Mouse (Mus musculus): ENCODE results near the gene Rab11fip2. TPM values are rescaled to one million over a fixed set of nuclear protein-coding genes. Genes with fewer than 3 reads are reported as not detected.

Gene Rab11fip2
- polyA plus RNA-seq, 1 experiment from 2014 or later = 5.3 TPM

DNA sequence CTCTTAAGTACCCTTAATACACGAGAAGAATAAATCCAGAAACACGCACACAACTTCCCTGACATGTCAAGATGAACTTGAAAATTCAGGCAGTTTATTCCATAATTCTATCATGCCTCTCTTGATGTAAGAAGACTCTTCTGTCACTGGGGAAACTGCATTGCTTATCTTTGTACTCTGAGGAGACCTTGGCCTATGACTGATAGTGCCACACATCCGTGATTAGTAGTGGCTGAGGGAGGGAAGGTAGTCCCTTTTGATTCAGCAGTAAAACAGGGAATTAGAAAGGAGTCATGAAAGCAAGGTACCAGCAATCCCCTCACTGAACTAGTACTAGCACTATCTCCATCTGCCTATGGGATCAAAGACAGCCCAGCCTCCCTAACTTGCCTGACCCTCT lies 22.6 kb downstream of the Rab11fip2 start:
- Histone ChIP-seq H3K27me3 (ENCODE audit: control insufficient read depth, insufficient read depth, low read length) (no peaks in the 10 kb centered on the region), H3K9ac (ENCODE audit: low read length) (no peak overlapping the region), H3K4me2 (ENCODE audit: low read depth, low read length, severe bottlenecking) (no peak overlapping the region), H3K4me1 (replicated peaks; ENCODE audit: control insufficient read depth, insufficient read depth, low read length) (0 out of 2 replicates have a peak, but pooled peaks cover 2% of the 10 kb centered on the region), H3K9me3 (ENCODE audit: control insufficient read depth, low read length) (no peaks in the 10 kb centered on the region), H3K4me3 (ENCODE audit: low read depth, low read length) (no peak overlapping the region), H3K27ac (ENCODE audit: low read depth, low read length) (no peak overlapping the region), H3K36me3 (ENCODE audit: control insufficient read depth, insufficient read depth, low read length) (no peaks in the 10 kb centered on the region; the same call in 1 of the 2 replicates)
- ATAC-seq (replicated peaks; ENCODE audit: low FRiP score) = no peak
- WGBS = 82% methylated on average over 3 of the region's 3 CpGs
- no peak for DNase-seq (ENCODE audit: low spot score)

DNA sequence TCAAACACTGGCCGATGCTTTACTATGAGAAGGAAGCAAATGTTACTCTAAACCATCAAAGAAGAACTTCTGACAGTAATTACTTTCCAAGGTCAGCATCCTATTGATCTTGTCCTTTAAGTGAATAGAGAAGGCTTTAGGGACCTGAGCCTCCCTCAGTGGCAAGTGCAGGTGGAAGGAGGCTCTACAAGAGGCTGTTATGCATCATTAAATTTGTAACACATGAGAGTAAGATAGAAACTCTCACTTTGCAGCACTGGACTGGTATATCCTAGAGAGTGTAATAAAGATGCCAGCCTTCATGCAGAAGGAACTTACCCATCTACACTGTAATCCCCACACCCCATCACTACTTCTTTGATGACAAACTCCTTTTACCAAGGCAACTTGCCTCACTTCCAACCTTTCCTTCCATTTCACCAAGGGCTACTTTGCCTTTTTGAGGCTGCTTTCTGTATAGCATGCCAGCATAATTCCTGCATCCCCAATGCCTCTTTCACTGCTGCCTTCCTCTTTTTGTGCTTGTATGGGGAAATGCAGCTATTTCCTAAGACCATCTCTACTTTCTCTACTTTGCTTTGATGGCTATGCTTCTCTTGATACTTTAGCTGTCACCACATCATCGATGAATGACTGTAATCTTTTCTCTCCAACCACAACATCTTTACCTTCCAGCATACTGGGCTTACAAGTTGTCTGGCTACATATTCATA lies 25.4 kb downstream of the Rab11fip2 start:
- Histone ChIP-seq H3K4me1 (replicated peaks; ENCODE audit: control insufficient read depth, insufficient read depth, low read length) (0 out of 2 replicates have a peak, but pooled peaks cover 4% of the 10 kb centered on the region), H3K4me3 (ENCODE audit: low read depth, low read length) (no peak overlapping the region), H3K9me3 (ENCODE audit: control insufficient read depth, low read length) (no peaks in the 10 kb centered on the region), H3K27me3 (ENCODE audit: control insufficient read depth, insufficient read depth, low read length) (no peaks in the 10 kb centered on the region), H3K9ac (ENCODE audit: low read length) (no peak overlapping the region), H3K4me2 (ENCODE audit: low read depth, low read length, severe bottlenecking) (no peak overlapping the region), H3K36me3 (ENCODE audit: control insufficient read depth, insufficient read depth, low read length) (no peaks in the 10 kb centered on the region; the same call in 1 of the 2 replicates), H3K27ac (ENCODE audit: low read depth, low read length) (no peak overlapping the region)
- no peak for ATAC-seq (replicated peaks; ENCODE audit: low FRiP score)
- WGBS = 86% methylated on average over 2 of the region's 2 CpGs
- no peak for DNase-seq (ENCODE audit: low spot score)

DNA sequence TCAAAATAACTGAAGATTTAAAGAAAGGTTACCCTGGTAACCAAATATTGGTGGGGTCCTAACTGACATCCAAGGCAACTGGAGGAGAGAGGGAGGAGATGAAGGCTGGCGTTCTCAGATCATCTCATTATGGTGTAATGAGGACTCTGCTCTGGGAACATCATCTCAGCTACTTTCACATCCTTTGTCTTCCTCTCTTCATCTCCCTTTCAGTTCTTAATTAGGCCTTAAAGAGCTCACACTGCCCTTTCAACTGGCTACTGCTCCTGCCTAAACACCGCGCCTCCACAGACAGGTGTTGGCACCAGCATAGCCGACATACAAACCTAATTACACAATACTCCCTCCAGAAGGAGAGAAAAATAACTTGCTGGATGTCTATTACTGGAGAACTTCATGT lies 31.9 kb downstream of the Rab11fip2 start:
- Histone ChIP-seq H3K9me3 (ENCODE audit: control insufficient read depth, low read length) (no peaks in the 10 kb centered on the region), H3K36me3 (ENCODE audit: control insufficient read depth, insufficient read depth, low read length) (no peaks in the 10 kb centered on the region), H3K4me1 (replicated peaks; ENCODE audit: control insufficient read depth, insufficient read depth, low read length) (0 out of 2 replicates have a peak, but pooled peaks cover 2% of the 10 kb centered on the region), H3K9ac (ENCODE audit: low read length) (no peak overlapping the region), H3K27me3 (ENCODE audit: control insufficient read depth, insufficient read depth, low read length) (no peaks in the 10 kb centered on the region), H3K4me3 (ENCODE audit: low read depth, low read length) (no peak overlapping the region), H3K4me2 (ENCODE audit: low read depth, low read length, severe bottlenecking) (no peak overlapping the region), H3K27ac (ENCODE audit: low read depth, low read length) (no peak overlapping the region)
- 21% methylated on average over 4 of the region's 4 CpGs for WGBS
- DNase-seq (ENCODE audit: low spot score) (peak; percentile 66), ATAC-seq (replicated peaks; ENCODE audit: low FRiP score) (peak; percentile 82)

DNA sequence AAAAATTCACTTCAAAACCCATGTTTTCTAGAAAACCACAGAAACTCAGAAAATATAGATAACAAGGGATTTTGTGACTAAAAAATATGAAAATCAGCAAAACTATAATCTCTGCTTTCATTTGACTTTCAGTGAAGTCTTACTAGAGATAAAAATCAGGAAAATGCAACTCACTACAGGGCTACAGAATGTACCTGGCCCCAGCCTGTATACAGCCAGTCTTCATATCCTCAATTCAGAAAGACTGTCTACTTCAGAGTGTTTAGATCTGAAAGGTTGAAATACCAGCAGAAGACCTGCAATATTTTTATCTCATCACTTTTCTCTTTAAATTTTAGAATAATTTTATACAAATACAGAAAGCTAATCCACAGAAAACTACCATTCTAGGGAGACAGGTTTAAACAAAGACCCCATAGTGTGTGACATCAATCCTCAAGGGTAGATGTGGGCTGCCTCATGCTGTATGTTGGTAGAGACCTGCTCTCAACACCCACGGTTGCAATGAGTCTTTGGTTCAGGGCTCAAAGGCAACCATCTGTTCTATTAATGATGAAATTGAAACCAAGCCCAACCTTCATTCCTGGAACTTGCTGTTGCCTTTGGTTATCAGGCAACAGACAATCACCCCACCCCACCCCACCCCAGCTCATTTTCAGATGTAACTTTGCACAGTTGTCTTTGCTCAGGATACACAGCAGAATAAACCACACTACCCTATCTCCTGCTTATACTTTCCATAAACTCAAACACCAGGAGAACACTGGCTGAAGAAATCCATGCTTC lies 38.0 kb downstream of the Rab11fip2 start:
- H3K36me3 ChIP-seq (ENCODE audit: control insufficient read depth, insufficient read depth, low read length) = no peaks in the 10 kb centered on the region
- 67% methylated on average over 1 of the region's 1 CpGs for WGBS
- H3K9ac ChIP-seq (ENCODE audit: low read length) = no peak overlapping the region
- DNase-seq (ENCODE audit: low spot score) = no peak
- H3K27ac ChIP-seq (ENCODE audit: low read depth, low read length) = no peak overlapping the region
- H3K4me1 ChIP-seq (replicated peaks; ENCODE audit: control insufficient read depth, insufficient read depth, low read length) = no peaks in the 10 kb centered on the region
- H3K4me2 ChIP-seq (ENCODE audit: low read depth, low read length, severe bottlenecking) = no peak overlapping the region
- H3K9me3 ChIP-seq (ENCODE audit: control insufficient read depth, low read length) = no peaks in the 10 kb centered on the region
- H3K4me3 ChIP-seq (ENCODE audit: low read depth, low read length) = no peak overlapping the region
- no peak for ATAC-seq (replicated peaks; ENCODE audit: low FRiP score)
- H3K27me3 ChIP-seq (ENCODE audit: control insufficient read depth, insufficient read depth, low read length) = no peaks in the 10 kb centered on the region

DNA sequence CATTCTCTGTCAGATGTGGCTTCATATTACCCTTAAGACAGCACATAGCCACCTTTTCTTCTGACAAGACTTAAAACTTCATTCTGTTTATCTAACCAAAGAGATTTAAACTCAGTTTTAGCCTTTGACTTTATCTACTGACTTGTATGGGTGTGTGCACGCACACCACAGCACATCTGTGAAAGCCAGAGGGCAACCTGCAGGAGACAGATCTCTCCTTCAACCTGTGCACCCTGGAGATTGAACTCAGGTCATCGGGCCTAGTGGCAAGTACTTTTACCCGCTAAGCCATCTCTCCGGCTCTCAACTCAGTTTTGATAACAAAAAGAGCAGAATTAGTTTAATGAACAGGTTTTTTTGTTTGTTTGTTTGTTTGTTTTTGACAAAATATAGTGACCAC lies 43.5 kb downstream of the Rab11fip2 start:
- no peaks in the 10 kb centered on the region for H3K36me3 ChIP-seq (ENCODE audit: control insufficient read depth, insufficient read depth, low read length)
- H3K4me1 ChIP-seq (replicated peaks; ENCODE audit: control insufficient read depth, insufficient read depth, low read length) = no peaks in the 10 kb centered on the region
- no peak overlapping the region for H3K4me3 ChIP-seq (ENCODE audit: low read depth, low read length)
- no peak for DNase-seq (ENCODE audit: low spot score)
- H3K9ac ChIP-seq (ENCODE audit: low read length) = no peak overlapping the region
- no peak for ATAC-seq (replicated peaks; ENCODE audit: low FRiP score)
- WGBS = 94% methylated on average over 4 of the region's 4 CpGs
- no peaks in the 10 kb centered on the region for H3K27me3 ChIP-seq (ENCODE audit: control insufficient read depth, insufficient read depth, low read length)
- H3K9me3 ChIP-seq (ENCODE audit: control insufficient read depth, low read length) = no peaks in the 10 kb centered on the region
- H3K27ac ChIP-seq (ENCODE audit: low read depth, low read length) = no peak overlapping the region
- H3K4me2 ChIP-seq (ENCODE audit: low read depth, low read length, severe bottlenecking) = no peak overlapping the region

DNA sequence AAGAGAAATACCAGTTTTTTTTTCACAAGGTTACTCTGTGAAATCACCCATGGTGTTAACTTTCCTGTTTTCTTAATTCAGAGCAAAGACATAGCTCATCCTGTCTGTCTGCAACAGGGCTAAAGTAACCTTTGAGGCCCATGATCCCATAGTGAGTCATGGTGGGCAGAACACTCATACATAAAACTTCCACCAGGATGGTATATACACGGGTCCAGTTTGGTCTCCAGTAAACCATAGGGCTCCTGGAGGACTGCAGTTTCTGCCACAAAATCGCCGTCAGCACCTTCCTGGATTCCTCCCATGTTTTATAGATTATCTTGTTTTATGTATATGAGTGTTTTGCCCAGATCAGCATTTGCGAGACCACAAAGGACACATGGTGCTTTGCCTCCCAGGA lies 45.2 kb downstream of the Rab11fip2 start:
- H3K9ac ChIP-seq (ENCODE audit: low read length) = no peak overlapping the region
- no peaks in the 10 kb centered on the region for H3K36me3 ChIP-seq (ENCODE audit: control insufficient read depth, insufficient read depth, low read length)
- DNase-seq (ENCODE audit: low spot score) = no peak
- no peak for ATAC-seq (replicated peaks; ENCODE audit: low FRiP score)
- H3K9me3 ChIP-seq (ENCODE audit: control insufficient read depth, low read length) = no peaks in the 10 kb centered on the region
- no peak overlapping the region for H3K4me2 ChIP-seq (ENCODE audit: low read depth, low read length, severe bottlenecking)
- no peaks in the 10 kb centered on the region for H3K27me3 ChIP-seq (ENCODE audit: control insufficient read depth, insufficient read depth, low read length)
- WGBS = 94% methylated on average over 4 of the region's 4 CpGs
- H3K4me3 ChIP-seq (ENCODE audit: low read depth, low read length) = no peak overlapping the region
- no peak overlapping the region for H3K27ac ChIP-seq (ENCODE audit: low read depth, low read length)
- H3K4me1 ChIP-seq (replicated peaks; ENCODE audit: control insufficient read depth, insufficient read depth, low read length) = no peaks in the 10 kb centered on the region

DNA sequence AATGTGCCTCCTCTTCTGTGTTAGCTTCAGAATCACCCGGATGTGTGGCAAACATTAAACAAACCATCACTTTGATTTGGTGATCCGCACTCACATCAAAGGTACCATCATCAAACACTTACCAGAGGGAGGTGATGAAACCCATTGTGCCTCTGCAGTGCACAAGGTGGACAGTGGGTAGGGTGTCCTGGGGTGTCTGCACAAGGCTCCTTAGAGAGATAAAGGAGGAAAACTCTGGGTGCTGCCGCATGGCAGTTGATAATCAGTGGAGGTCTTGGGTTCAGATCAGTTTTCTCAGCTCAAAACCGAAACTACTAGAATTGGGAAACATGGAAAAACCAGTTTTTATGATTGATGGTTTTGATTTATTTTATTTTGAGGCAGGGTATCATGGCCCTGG lies 54.1 kb downstream of the Rab11fip2 start:
- Histone ChIP-seq H3K36me3 (ENCODE audit: control insufficient read depth, insufficient read depth, low read length) (no peaks in the 10 kb centered on the region), H3K9me3 (ENCODE audit: control insufficient read depth, low read length) (no peaks in the 10 kb centered on the region), H3K4me1 (replicated peaks; ENCODE audit: control insufficient read depth, insufficient read depth, low read length) (no peaks in the 10 kb centered on the region), H3K4me3 (ENCODE audit: low read depth, low read length) (no peak overlapping the region), H3K9ac (ENCODE audit: low read length) (no peak overlapping the region), H3K4me2 (ENCODE audit: low read depth, low read length, severe bottlenecking) (no peak overlapping the region), H3K27ac (ENCODE audit: low read depth, low read length) (no peak overlapping the region), H3K27me3 (ENCODE audit: control insufficient read depth, insufficient read depth, low read length) (no peaks in the 10 kb centered on the region)
- DNase-seq (ENCODE audit: low spot score) (no peak), ATAC-seq (replicated peaks; ENCODE audit: low FRiP score) (0 out of 2 replicates have a peak, but pooled peaks have one; percentile 36)
- 66% methylated on average over 4 of the region's 4 CpGs for WGBS

DNA sequence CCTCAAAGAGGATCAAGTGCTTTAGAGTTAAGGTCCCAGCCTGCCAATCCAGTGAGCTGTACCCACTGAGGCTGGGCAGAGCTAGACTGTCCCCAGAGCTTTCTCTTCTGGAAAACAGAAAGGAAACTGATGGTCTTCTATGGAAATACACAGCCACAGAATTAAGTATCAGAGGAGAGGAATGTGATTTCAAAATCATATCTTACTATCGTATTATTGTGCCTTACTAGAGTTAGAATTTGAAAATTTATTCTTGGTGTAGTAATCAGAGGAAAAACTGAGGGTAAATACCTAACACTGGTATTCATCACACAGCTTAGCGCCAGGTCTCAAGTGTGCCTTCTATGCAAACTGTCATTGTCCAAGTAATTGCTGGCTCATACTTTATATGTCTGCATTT lies 54.6 kb downstream of the Rab11fip2 start:
- 74% methylated on average over 2 of the region's 2 CpGs for WGBS
- no peak for DNase-seq (ENCODE audit: low spot score)
- H3K9ac ChIP-seq (ENCODE audit: low read length) = no peak overlapping the region
- no peaks in the 10 kb centered on the region for H3K27me3 ChIP-seq (ENCODE audit: control insufficient read depth, insufficient read depth, low read length)
- no peak overlapping the region for H3K4me3 ChIP-seq (ENCODE audit: low read depth, low read length)
- H3K4me2 ChIP-seq (ENCODE audit: low read depth, low read length, severe bottlenecking) = no peak overlapping the region
- H3K36me3 ChIP-seq (ENCODE audit: control insufficient read depth, insufficient read depth, low read length) = no peaks in the 10 kb centered on the region
- ATAC-seq (replicated peaks; ENCODE audit: low FRiP score) = 0 out of 2 replicates have a peak, but pooled peaks have one; percentile 33
- H3K4me1 ChIP-seq (replicated peaks; ENCODE audit: control insufficient read depth, insufficient read depth, low read length) = no peaks in the 10 kb centered on the region
- no peak overlapping the region for H3K27ac ChIP-seq (ENCODE audit: low read depth, low read length)
- H3K9me3 ChIP-seq (ENCODE audit: control insufficient read depth, low read length) = no peaks in the 10 kb centered on the region

All from forebrain, embryonic 11.5 days (tissue).